Comparison of ENCODE assay signal across 27 mouse cellular contexts in the genomic region with DNA sequence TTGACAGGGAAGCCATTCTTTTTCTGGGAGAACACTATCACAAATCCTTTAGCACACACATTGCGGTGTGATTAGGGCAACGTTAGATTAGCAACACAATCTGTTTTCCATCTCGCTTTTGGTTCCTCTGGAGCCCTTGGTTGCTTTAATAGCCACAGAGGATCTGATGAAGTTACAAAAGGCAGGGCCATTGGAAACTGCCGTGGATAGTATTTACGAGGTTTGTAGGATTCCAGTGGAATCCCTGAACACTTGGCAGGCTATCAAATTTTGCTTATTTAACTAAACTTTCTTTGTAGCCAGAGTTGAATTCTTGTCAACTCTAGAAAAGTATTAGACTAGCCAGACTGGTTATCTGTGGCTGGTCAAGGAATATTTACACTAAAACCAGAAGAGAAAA. TPM values are rescaled to one million over a fixed set of nuclear protein-coding genes. Genes with fewer than 3 reads are reported as not detected.
A peak's percentile ranks its signal among the peaks of the same experiment; 100 is the strongest.
DNase-seq lines count a peak whose midpoint lies in the region; ATAC-seq and TF ChIP-seq lines count a peak whose summit lies in the region.
"Had no signal": no experiment of that assay in that cellular context is flagged by ENCODE, and none has a peak within 500 bp of the region (broad histone marks: within the 10 kb centered on the region; RNA-seq: fewer than 3 reads in every experiment).

No protein-coding gene starts in this region.

- H3K27ac ChIP-seq in embryonic facial prominence, embryonic 13.5 days = 0 out of 2 replicates have a peak overlapping the region, but pooled peaks have one; percentile 28
- H3K27ac ChIP-seq in embryonic facial prominence, embryonic 10.5 days (replicated peaks) = no peak overlapping the region
- 0 out of 2 replicates have a peak overlapping the region, but pooled peaks have one; percentile 11 for H3K27ac ChIP-seq in intestine, embryonic 14.5 days (ENCODE audit: low read depth)
- no peak overlapping the region for H3K27ac ChIP-seq in intestine, postnatal 0 days (ENCODE audit: low read depth, low read length)
- no peak overlapping the region for H3K27ac ChIP-seq in limb, embryonic 13.5 days
- H3K27ac ChIP-seq in limb, embryonic 10.5 days = no peak overlapping the region
- no peak overlapping the region for H3K27ac ChIP-seq in embryonic facial prominence, embryonic 14.5 days (replicated peaks; ENCODE audit: low read depth, low read length)
- H3K27ac ChIP-seq: embryonic facial prominence, embryonic 15.5 days; forebrain, embryonic 10.5 days; forebrain, embryonic 12.5 days had no signal

- no peak overlapping the region for H3K9ac ChIP-seq in embryonic facial prominence, embryonic 13.5 days
- no peak overlapping the region for H3K9ac ChIP-seq in intestine, embryonic 14.5 days (ENCODE audit: low read length)
- H3K9ac ChIP-seq in intestine, postnatal 0 days (ENCODE audit: low read depth, low read length) = no peak overlapping the region
- H3K9ac ChIP-seq in limb, embryonic 13.5 days = no peak overlapping the region
- H3K9ac ChIP-seq in embryonic facial prominence, embryonic 14.5 days (ENCODE audit: low read depth, low read length) = no peak overlapping the region
- H3K9ac ChIP-seq: embryonic facial prominence, embryonic 15.5 days; forebrain, embryonic 12.5 days had no signal

- no peak for TF ChIP-seq CTCF in intestine, postnatal 0 days (IDR thresholded peaks at IDR 0.05; ENCODE audit: low read depth)

- intact Hi-C loops in left cerebral cortex, postnatal 10 days (cut with DNase I) = no loop called here

- ATAC-seq in embryonic facial prominence, embryonic 13.5 days (ENCODE audit: insufficient number of reproducible peaks, insufficient read depth, low FRiP score, low TSS enrichment, low read depth) = no peak
- ATAC-seq in intestine, embryonic 14.5 days (replicated peaks; ENCODE audit: low FRiP score, low TSS enrichment, low read depth) = no peak
- no peak for ATAC-seq in intestine, postnatal 0 days
- peak; percentile 61 for ATAC-seq in limb, embryonic 13.5 days (ENCODE audit: low FRiP score, low read depth)
- no peak for ATAC-seq in embryonic facial prominence, embryonic 14.5 days (ENCODE audit: low read depth)
- ATAC-seq: activated CD4-positive, CD25-positive, alpha-beta regulatory T cell, adult 4 months; CD4-positive, CD25-positive, alpha-beta regulatory T cell, adult 4 months; forebrain, embryonic 14.5 days; forebrain, embryonic 16.5 days; Patski had no signal

- no peaks in the 10 kb centered on the region for H3K27me3 ChIP-seq in embryonic facial prominence, embryonic 13.5 days
- H3K27me3 ChIP-seq in embryonic facial prominence, embryonic 10.5 days (replicated peaks; ENCODE audit: low read depth, poor library complexity, severe bottlenecking) = no peaks in the 10 kb centered on the region
- no peaks in the 10 kb centered on the region for H3K27me3 ChIP-seq in intestine, embryonic 14.5 days (replicated peaks; ENCODE audit: control insufficient read depth, insufficient read depth, low read length)
- no peaks in the 10 kb centered on the region for H3K27me3 ChIP-seq in intestine, postnatal 0 days (replicated peaks; ENCODE audit: control insufficient read depth, insufficient read depth, low read length)
- H3K27me3 ChIP-seq in limb, embryonic 13.5 days = no peaks in the 10 kb centered on the region
- no peaks in the 10 kb centered on the region for H3K27me3 ChIP-seq in limb, embryonic 10.5 days (ENCODE audit: low read depth, poor library complexity, severe bottlenecking)
- H3K27me3 ChIP-seq in embryonic facial prominence, embryonic 14.5 days (replicated peaks; ENCODE audit: control insufficient read depth, insufficient read depth, low read length) = no peaks in the 10 kb centered on the region
- H3K27me3 ChIP-seq: CH12.LX; embryonic facial prominence, embryonic 15.5 days; forebrain, embryonic 12.5 days had no signal

- no peak overlapping the region for H3K4me2 ChIP-seq in embryonic facial prominence, embryonic 13.5 days
- no peak overlapping the region for H3K4me2 ChIP-seq in intestine, embryonic 14.5 days (ENCODE audit: low read length)
- H3K4me2 ChIP-seq in intestine, postnatal 0 days (replicated peaks; ENCODE audit: low read depth) = no peak overlapping the region
- H3K4me2 ChIP-seq in limb, embryonic 13.5 days (replicated peaks) = no peak overlapping the region
- no peak overlapping the region for H3K4me2 ChIP-seq in embryonic facial prominence, embryonic 14.5 days (ENCODE audit: low read depth, low read length)
- H3K4me2 ChIP-seq: embryonic facial prominence, embryonic 15.5 days; forebrain, embryonic 12.5 days had no signal

- H3K4me1 ChIP-seq in embryonic facial prominence, embryonic 13.5 days = peaks cover 11% of the 10 kb centered on the region
- no peaks in the 10 kb centered on the region for H3K4me1 ChIP-seq in embryonic facial prominence, embryonic 10.5 days
- H3K4me1 ChIP-seq in intestine, embryonic 14.5 days (replicated peaks; ENCODE audit: control insufficient read depth, insufficient read depth, low read length) = peaks cover 15% of the 10 kb centered on the region
- no peaks in the 10 kb centered on the region for H3K4me1 ChIP-seq in intestine, postnatal 0 days (replicated peaks; ENCODE audit: control insufficient read depth, insufficient read depth, low read length)
- H3K4me1 ChIP-seq in limb, embryonic 13.5 days = peaks cover 15% of the 10 kb centered on the region
- H3K4me1 ChIP-seq in limb, embryonic 10.5 days = no peaks in the 10 kb centered on the region
- 0 out of 2 replicates have a peak, but pooled peaks cover 5% of the 10 kb centered on the region for H3K4me1 ChIP-seq in embryonic facial prominence, embryonic 14.5 days (ENCODE audit: control insufficient read depth, insufficient read depth, low read length)
- H3K4me1 ChIP-seq: embryonic facial prominence, embryonic 15.5 days; forebrain, embryonic 12.5 days had no signal

- 48% methylated on average over 5 of the region's 5 CpGs for WGBS in embryonic facial prominence, embryonic 13.5 days
- 80% methylated on average over 5 of the region's 5 CpGs for WGBS in embryonic facial prominence, embryonic 10.5 days
- 37% methylated on average over 5 of the region's 5 CpGs for WGBS in intestine, embryonic 14.5 days
- 41% methylated on average over 5 of the region's 5 CpGs for WGBS in intestine, postnatal 0 days
- WGBS in limb, embryonic 13.5 days = 27% methylated on average over 5 of the region's 5 CpGs
- 85% methylated on average over 5 of the region's 5 CpGs for WGBS in limb, embryonic 10.5 days
- 47% methylated on average over 5 of the region's 5 CpGs for WGBS in embryonic facial prominence, embryonic 14.5 days

- no peak overlapping the region for H3K4me3 ChIP-seq in embryonic facial prominence, embryonic 13.5 days
- no peak overlapping the region for H3K4me3 ChIP-seq in embryonic facial prominence, embryonic 10.5 days
- no peak overlapping the region for H3K4me3 ChIP-seq in intestine, embryonic 14.5 days (ENCODE audit: low read depth, low read length)
- H3K4me3 ChIP-seq in intestine, postnatal 0 days (ENCODE audit: low read depth, low read length) = no peak overlapping the region
- H3K4me3 ChIP-seq in limb, embryonic 13.5 days = no peak overlapping the region
- H3K4me3 ChIP-seq in limb, embryonic 10.5 days = no peak overlapping the region
- no peak overlapping the region for H3K4me3 ChIP-seq in embryonic facial prominence, embryonic 14.5 days (ENCODE audit: low read depth, low read length)
- H3K4me3 ChIP-seq: embryonic facial prominence, embryonic 15.5 days; erythroblast, embryonic 14.5 days; forebrain, embryonic 10.5 days; forebrain, embryonic 12.5 days had no signal

- no peaks in the 10 kb centered on the region for H3K36me3 ChIP-seq in embryonic facial prominence, embryonic 13.5 days
- no peaks in the 10 kb centered on the region for H3K36me3 ChIP-seq in embryonic facial prominence, embryonic 10.5 days (replicated peaks)
- H3K36me3 ChIP-seq in intestine, embryonic 14.5 days (ENCODE audit: control insufficient read depth, insufficient read depth, low read length) = no peaks in the 10 kb centered on the region
- H3K36me3 ChIP-seq in intestine, postnatal 0 days (ENCODE audit: control insufficient read depth, insufficient read depth) = no peaks in the 10 kb centered on the region
- no peaks in the 10 kb centered on the region for H3K36me3 ChIP-seq in limb, embryonic 13.5 days
- no peaks in the 10 kb centered on the region for H3K36me3 ChIP-seq in limb, embryonic 10.5 days
- H3K36me3 ChIP-seq in embryonic facial prominence, embryonic 14.5 days (ENCODE audit: control insufficient read depth, insufficient read depth, low read length) = peaks cover 1% of the 10 kb centered on the region; the same call in 1 of the 2 replicates
- H3K36me3 ChIP-seq: embryonic facial prominence, embryonic 15.5 days; forebrain, embryonic 10.5 days; forebrain, embryonic 12.5 days; G1E had no signal

- no peaks in the 10 kb centered on the region for H3K9me3 ChIP-seq in embryonic facial prominence, embryonic 13.5 days
- no peaks in the 10 kb centered on the region for H3K9me3 ChIP-seq in embryonic facial prominence, embryonic 10.5 days
- H3K9me3 ChIP-seq in intestine, embryonic 14.5 days (ENCODE audit: control insufficient read depth, low read length) = no peaks in the 10 kb centered on the region
- no peaks in the 10 kb centered on the region for H3K9me3 ChIP-seq in intestine, postnatal 0 days (ENCODE audit: control insufficient read depth)
- H3K9me3 ChIP-seq in limb, embryonic 13.5 days = no peaks in the 10 kb centered on the region
- no peaks in the 10 kb centered on the region for H3K9me3 ChIP-seq in limb, embryonic 10.5 days (replicated peaks)
- no peaks in the 10 kb centered on the region for H3K9me3 ChIP-seq in embryonic facial prominence, embryonic 14.5 days (ENCODE audit: control insufficient read depth, low read length)
- H3K9me3 ChIP-seq: embryonic facial prominence, embryonic 15.5 days; forebrain, embryonic 10.5 days; forebrain, embryonic 12.5 days; G1E had no signal

- no peak for DNase-seq in embryonic facial prominence, embryonic 10.5 days (ENCODE audit: low spot score)
- DNase-seq in intestine, embryonic 14.5 days (ENCODE audit: low spot score) = no peak
- DNase-seq in limb, embryonic 10.5 days (ENCODE audit: low spot score) = no peak
- peak; percentile 70 for DNase-seq in embryonic facial prominence, embryonic 14.5 days (ENCODE audit: low spot score)
- no peak for DNase-seq in left cerebral cortex, postnatal 10 days (ENCODE audit: extremely low spot score in 1 of 2, low spot score in 2 of 2)
- DNase-seq: adrenal gland, adult 8-10 months; adrenal gland, postnatal 14 days; adrenal gland, postnatal 36 days; cerebellum, adult 11-12 months; cerebellum, adult 2 months; cerebellum, adult 9-10 months; cerebellum, postnatal 10 days; cerebellum, postnatal 25 days had no signal

RNA-seq across cellular contexts. Expression of a gene that starts 47.2 kb away (rescaled TPM):
- polyA plus RNA-seq in embryonic facial prominence, embryonic 13.5 days (2015; fragmentation: Nextera tagmentation; extraction: Ambion mirVana) = 2.0 and 2.2 TPM in 2 replicates
- polyA plus RNA-seq in embryonic facial prominence, embryonic 10.5 days (2016; fragmentation: Nextera tagmentation; extraction: Ambion mirVana) = 3.2 and 3.4 TPM in 2 replicates
- polyA plus RNA-seq in intestine, embryonic 14.5 days (2014; fragmentation: Nextera tagmentation; extraction: Ambion mirVana) = 2.6 and 2.7 TPM in 2 replicates
- 0.44 and 0.59 TPM in 2 replicates for polyA plus RNA-seq in intestine, postnatal 0 days (2015; fragmentation: Nextera tagmentation; extraction: Ambion mirVana)
- polyA plus RNA-seq in limb, embryonic 13.5 days (2015; fragmentation: Nextera tagmentation; extraction: Ambion mirVana) = 1.9 and 2.4 TPM in 2 replicates
- 2.3 and 2.4 TPM in 2 replicates for polyA plus RNA-seq in limb, embryonic 10.5 days (2016; fragmentation: Nextera tagmentation; extraction: Ambion mirVana)
- polyA plus RNA-seq in embryonic facial prominence, embryonic 14.5 days (2014; fragmentation: Nextera tagmentation; extraction: Ambion mirVana) = 1.4 TPM in 2 replicates
- 1 to 10 TPM in 1 of 2 experiments, under 1 TPM in 1; 0.84 to 1.1 TPM for total RNA-seq in left cerebral cortex, postnatal 10 days (2021)

Comparison
In these comparisons a context has a peak if more than half of its experiments do, and no peak if none do; other contexts are left out.
1. H3K27ac ChIP-seq: peak in embryonic facial prominence, embryonic 13.5 days (single experiment) and intestine, embryonic 14.5 days (single experiment); none in embryonic facial prominence, embryonic 10.5 days (single experiment), intestine, postnatal 0 days (single experiment), limb, embryonic 13.5 days (single experiment), limb, embryonic 10.5 days (single experiment) and embryonic facial prominence, embryonic 14.5 days (single experiment).